Mouse (Mus musculus) stomach, postnatal 0 days (tissue): ENCODE data around the gene Krtap14.

Experiments used
- CTCF ChIP-seq: IDR thresholded peaks from 2 replicates; pipeline ENCODE4 v1.5.1; 2016; ENCODE audit warnings: antibody characterized with exemption, low read depth, mild to moderate bottlenecking, moderate library complexity
- EP300 ChIP-seq: optimal IDR thresholded peaks from 2 replicates; pipeline ENCODE3; 2016; ENCODE audit warnings: antibody characterized with exemption

GRCm38 (mm10) chr16:88851450-88851849, 25.5 kb upstream of the Krtap14 start:
- TF ChIP-seq CTCF (peak; percentile 75), EP300 (no peak)
